Mouse (Mus musculus): ENCODE data around the gene Msmb.
"Not testable (repeated sequence)": the region's sequence is repeated elsewhere in the genome, so short reads cannot be mapped to it uniquely, and the experiment has no call there.

Msmb gene

DNA sequence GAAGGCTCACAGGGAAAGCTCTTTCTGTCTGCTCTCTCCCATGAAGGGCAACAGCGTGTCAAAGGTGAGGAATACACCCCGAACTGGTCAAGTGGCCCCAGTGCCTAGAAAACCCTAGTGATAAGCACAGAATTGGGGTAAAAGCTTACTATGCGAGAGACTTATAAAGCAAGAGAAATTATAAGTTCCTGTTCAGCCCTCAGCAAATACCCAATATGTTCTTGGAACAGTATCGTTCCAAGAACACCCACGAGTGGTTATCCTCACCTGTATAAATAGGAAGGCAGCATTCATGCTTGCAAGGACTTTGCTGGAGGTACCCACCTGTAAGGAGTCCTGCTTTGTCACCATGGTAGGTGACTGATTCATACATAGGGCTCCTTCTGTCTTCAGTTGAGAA is at the start of gene Msmb:
Msmb (plus strand) TSS at position 301 of the 400 bp plus-strand sequence.
- no peak for DNase-seq (ENCODE audit: low spot score)

DNA sequence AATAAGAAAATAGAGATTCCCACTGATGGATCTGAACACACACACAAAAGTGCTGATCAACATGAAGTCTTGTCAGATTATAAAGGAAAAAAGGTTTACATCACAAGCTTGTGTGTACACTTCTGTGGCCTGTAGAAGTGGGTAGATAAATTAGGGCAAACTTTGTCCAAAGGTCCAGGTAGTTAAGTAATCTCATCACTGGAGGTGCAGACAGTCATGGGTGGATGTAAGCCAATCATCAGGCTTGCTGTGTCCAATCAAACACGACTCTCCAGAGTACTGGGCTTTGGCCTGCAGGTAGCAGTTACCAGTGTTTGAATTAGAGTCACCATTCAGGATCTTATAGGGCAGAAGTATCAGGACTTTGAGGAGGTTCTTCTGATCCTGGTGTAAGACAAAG is 48.8 kb upstream of the Msmb start:
- no peak for DNase-seq (ENCODE audit: low spot score)

DNA sequence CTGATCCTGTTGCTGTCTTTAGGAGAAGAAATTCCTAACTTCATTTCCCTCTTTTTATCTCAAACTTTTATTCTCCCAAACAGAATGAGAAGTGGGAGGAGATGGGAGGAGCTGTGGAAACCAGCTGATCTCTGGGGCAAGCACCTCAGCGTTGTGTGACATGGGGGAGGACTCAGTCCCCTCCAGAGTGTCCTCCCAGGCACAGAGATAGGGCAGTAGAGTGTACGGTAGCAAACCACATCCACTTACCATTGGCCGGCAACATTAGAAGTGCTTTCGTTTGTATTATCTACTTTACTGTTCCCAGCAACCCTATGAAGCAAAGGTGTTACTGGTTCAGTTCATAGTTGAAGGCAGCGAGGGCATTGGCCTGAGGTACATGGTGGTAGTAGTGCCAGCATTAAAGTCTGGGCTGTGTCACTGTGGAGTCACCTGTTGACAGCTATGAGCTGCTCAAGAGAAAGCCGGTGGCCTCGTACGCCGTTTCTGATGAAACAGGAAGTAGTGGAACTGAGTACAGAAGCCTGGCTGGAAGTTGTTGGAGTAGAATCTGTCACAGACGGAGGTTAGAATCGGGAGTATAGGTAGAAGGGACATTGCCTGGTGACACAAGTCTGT is 48.2 kb upstream of the Msmb start:
- DNase-seq (ENCODE audit: low spot score) = no peak

DNA sequence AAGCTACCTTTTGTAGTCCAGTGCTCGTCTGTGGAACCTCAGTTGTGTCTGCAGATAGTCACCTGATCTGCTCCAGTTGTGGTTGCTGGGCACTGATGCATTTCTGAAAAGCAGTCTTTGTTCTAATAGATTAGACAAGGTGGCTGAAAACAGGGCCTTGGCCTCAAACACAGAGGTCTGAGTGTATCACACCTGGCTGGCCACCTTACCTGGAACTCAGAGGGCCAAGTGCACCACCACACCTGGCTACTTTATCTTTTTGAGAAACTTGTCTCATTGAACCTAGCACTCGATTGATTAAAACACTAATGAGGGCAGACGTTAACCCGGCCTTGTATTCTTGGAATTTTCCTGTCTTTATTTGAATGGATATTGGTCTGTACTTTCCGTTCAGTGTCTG is 46.2 kb upstream of the Msmb start:
- no peak for DNase-seq (ENCODE audit: low spot score)

DNA sequence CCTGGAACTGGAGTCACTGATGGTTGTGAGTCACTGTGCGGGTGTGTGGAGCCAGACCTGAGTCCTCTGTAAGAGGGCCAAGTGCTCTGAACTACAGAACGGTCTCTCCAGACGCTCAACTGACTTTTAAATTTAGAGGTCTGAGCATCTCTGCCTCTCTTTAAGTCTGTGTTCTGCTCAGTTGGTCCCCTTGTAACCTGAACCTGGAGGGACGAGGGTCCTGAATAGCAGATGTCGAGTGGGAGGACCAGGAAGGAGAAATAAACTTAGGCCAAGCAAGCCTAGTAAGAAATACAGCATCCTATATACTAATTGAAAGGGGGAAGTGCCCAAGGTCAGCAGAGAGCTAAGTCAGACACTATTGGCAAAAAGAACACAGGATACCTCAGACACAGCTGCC is 45.1 kb upstream of the Msmb start:
- no peak for DNase-seq (ENCODE audit: low spot score)

DNA sequence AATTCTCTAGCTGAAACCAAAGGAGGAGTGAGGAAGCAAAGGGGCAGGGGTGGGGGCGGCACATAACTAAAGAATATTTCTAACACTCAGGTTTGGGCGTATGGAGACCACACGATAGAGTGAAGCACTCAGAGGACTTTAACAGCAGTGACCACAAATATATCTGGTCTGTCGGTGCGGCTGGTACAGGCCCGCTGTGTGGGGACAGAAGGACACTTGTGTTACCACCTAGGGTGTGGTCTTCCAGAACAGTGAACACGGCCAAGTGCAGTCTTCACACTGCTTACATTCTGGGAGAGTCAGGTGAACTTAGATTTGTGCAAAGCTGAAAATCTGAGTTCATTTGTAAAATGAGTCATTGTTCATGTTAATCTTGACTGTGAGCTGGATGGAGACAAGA is 44.1 kb upstream of the Msmb start:
- DNase-seq (ENCODE audit: low spot score) = no peak

DNA sequence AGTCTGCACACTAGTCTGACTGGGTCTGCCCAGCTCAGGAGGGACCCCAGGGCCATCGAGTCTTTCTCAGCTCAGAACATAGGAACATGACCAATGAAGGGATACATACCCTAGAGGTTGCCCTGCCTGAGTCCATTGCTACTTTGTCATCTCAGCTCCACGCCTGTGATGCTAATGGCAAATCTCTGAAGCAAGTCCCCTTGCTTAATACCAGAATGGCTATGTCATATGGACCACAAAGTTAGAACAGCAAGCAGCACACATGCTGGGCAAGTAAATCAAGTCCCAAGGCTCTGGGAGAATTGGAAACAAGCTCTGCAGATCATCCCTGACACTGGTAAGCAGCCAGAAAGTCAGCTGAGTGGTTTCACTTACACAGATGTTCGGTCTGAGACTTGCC is 42.9 kb upstream of the Msmb start:
- DNase-seq (ENCODE audit: low spot score) = no peak

DNA sequence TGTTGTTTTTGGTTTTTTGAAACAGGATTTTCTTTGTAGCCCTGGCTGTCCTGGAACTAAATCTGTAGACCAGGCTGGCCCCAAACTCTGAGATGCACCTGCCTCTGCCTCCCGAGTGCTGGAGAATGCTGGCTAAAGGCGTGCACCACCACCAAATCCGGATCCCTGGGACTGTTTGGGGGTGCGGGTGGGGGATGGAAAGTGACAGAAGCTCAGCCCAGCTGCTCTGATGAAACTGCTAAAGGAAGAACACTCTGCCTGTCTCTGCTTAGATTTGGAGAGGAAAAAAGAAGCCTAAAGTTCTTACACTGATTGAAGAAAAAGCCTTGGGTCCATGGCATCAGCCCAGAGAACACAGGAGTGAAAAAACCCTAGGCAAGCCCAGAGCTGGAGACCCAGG is 38.3 kb upstream of the Msmb start:
- no peak for DNase-seq (ENCODE audit: low spot score)

DNA sequence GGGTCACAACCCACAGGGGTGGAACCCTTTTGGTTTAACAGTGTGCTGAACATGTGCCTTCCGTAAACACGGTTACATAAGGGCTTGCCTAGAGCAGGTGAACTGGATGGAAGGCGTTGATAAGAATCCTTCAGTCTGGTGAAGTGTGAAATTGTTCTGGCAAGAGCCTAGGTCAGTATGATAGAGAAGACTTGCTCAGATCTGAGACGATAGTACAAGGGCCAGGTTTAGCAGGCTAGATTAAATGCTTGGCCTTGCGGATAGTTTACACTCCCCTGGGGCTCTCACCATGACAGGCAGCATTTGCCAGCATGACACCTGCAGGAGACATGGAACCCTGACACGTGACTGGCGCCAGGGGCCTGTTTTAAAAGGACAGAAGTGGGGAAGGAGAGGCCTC is 36.2 kb upstream of the Msmb start:
- no peak for DNase-seq (ENCODE audit: low spot score)

DNA sequence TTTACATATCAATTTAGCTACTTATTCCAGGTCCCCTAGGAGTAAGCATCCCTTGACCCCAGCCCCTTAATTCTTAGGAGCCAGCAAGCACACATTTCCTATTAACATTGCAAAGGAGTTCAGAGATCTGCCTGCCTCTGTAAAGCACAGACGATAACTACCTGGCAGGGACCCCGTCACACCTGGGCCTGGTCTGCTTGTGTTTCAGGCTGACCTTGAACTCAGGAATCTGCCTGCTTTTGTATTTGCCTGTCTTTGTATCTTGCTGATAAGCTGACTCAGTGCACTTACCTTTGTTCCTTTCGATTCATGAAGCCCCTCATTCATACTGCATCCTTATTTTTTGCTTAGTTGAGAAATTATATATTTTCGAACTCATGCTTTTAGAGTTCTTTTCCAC is 34.9 kb upstream of the Msmb start:
- DNase-seq (ENCODE audit: low spot score) = no peak

DNA sequence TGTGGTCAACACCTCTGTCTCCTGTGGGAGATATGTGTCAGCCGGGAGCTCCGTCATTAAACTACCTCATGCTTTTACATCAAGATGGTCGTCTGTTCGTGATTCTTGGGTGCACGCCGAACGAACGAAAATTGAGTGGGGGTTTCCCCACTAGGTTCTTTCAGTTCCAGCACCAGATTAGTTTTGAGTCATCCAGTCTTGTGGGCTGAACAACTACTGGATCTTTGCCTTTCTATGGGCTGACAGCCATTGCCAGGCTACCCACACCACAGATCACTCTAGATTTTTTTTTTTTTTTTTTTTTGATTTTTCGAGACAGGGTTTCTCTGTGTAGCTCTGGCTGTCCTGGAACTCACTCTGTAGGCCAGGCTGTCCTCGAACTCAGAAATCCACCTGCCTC is 29.7 kb upstream of the Msmb start:
- DNase-seq (ENCODE audit: low spot score) = not testable (repeated sequence)

DNA sequence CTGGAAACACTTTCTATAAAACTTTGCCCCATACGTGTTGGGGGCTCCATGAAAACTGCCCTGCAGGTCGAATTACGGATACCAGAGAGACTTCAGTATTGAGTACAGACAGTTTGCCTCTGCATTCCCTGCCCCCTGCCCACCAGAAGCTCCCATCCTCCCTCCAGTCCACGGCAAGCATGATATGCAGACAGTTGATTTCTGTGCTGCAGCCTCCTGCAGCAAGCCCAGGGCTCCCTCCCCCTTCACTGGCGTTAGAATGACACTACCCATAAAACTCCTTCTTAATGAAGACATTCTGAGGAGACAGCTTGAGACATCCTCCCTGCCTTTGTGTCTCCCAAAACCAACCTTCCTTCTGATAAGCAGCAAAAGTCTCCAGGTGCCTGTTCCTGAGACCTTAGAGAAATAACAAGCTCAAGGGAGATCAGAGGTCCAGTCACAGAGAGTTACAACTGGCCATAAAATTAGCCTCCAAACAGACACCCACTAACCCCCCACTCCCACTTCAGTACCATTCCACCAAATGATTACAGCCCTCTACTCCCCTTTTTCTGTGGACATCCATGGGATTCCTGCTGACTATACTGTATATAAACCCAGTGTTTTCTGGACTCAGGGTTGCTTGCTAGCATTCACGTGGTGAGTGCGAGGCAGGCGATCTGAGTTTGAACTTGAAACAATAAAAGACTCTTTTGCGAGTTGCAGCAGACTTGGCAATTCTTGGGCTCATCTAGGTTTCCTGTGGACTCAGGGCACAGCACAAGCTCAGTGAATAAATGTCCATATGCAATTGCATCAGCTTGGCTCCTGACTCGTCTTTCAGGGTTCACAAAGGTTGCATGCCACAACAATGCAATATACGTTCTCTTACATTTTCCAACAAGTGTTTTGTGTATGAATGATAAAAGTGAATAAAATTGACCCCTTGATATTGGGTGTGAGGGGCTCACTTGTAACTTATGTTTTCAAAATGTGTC is 20.6 kb upstream of the Msmb start:
- DNase-seq (ENCODE audit: low spot score) = no peak

DNA sequence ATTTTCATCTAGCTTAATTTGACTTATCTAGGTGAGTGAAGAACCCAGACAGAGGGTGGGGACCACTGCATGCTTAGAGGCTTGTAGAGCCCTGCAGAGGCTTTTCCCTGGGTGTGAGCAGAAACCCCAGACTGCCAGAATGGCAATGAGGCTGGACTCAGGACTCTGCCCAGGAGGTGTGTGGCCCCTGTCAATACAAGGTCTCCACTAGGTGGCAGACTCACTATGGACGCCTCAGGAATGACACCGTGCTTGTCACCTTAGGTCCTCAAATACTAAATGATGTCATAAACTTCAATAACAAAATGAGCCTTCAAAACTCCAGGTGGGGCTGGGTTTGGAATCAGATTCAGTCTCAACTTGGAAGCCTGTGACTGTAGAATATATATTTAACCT is 19.9 kb upstream of the Msmb start:
- peak; percentile 45 for DNase-seq (ENCODE audit: low spot score)

DNA sequence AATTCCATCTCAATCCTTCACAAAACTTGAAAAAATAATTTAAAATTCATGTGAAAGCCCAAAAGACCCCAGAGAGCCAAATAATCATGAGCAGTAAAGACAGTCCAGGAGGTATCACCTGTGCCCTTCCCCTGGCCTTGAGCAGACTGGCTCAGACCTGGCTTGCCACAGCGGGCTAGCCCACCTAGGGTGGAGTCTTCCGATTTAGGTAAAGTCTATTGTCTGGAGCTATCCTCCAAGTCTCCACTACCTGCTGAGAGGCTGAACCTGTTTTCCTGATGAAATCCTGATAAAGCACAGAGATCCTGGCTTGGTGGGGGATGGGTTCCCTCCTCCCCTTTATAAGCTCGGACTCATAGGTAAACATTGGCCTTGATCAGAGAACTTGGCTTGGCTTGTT is 17.6 kb upstream of the Msmb start:
- no peak for DNase-seq (ENCODE audit: low spot score)

DNA sequence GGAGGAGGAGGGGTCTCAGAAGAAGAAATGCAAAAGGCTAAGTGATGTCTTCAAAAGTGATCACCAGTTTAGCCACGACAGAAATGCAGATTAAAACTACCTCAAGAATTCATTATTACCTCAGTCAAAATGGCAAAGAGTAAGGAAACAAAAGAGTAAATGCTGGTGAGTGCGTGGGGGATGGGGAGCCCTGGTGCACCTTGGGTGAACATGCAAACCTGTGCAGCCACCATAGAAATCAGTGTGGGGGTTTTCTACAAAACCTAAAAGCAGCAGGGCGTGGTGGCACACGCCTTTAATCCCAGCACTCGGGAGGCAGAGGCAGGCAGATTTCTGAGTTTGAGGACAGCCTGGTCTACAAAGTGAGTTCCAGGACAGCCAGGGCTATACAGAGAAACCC is 16.6 kb upstream of the Msmb start:
- not testable (repeated sequence) for DNase-seq (ENCODE audit: low spot score)

DNA sequence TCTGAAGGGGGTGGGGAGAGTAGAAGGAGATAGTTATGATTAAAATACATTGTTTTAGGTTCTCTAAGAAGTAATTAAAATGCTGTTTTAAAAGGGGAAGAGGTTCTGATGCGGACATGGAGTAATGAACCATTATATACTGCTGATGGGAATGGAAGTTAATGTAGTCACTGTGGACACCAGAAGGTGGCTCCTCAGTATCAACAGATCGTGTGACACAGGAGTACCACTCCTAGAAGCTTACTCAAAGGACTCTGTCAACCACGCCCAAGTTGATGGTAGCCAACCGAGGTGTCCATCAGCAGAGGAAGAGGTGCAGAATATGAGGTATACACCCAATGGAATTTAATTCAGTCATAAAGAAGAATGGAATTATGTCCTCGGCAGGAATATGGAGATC is 13.4 kb upstream of the Msmb start:
- no peak for DNase-seq (ENCODE audit: low spot score)

DNA sequence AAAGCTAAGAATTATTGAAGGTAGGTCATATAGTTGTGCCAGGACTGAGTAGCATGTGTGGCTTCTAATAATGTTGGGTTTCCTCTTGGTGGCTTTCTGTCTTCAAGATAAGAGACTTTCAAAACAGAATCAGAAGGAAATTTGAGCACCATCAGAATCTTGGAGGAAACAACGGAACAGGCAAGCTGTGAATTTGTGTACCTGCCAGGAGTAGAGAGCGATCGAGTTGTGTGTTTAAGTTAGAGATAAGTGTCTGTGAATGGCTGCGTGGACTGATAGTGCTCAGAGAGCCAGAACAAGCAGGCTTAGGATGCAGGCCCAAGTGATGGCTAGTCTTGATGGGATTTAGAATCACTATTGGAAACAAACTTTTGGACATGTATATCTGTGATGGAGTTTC is 10.0 kb upstream of the Msmb start:
- DNase-seq (ENCODE audit: low spot score) = no peak

DNA sequence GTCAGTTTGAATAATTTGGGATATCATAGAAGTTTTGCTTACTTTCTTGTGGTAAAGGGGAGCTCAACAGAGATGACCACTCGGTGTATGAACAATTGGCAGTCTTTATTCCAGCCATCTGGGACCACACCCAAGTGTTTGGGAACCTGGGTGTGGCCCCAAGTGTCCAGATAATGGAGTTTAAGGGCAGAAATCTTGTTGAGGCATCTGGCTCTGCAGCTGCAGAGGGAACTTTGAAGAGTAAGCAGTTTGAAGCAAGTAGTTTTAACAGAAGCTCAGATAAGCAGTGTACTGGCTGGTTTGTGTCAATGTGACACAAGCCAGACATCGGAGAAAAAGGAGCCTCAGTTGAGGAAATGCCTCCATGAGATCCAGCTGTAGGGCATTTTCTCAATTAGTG is 7.5 kb upstream of the Msmb start:
- DNase-seq (ENCODE audit: low spot score) = no peak

DNA sequence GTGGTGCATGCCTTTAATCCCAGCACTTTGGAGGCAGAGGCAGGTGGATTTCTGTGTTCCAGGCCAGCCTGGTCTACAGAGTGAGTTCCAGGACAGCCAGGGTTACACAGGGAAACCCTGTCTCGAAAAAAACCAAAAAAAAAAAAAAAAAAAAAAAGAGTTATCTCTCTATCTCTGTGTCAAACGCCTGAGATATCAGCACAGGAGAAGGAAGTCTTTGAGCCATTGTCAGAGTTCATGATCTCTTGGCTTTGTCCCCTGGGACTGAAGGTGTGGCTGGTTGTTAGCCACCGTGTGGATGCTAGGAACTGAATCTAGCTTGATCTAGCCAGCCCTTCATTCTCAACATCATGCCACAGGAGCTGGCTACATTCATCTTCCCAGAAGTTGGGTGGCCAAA is 5.4 kb upstream of the Msmb start:
- not testable (repeated sequence) for DNase-seq (ENCODE audit: low spot score)

DNA sequence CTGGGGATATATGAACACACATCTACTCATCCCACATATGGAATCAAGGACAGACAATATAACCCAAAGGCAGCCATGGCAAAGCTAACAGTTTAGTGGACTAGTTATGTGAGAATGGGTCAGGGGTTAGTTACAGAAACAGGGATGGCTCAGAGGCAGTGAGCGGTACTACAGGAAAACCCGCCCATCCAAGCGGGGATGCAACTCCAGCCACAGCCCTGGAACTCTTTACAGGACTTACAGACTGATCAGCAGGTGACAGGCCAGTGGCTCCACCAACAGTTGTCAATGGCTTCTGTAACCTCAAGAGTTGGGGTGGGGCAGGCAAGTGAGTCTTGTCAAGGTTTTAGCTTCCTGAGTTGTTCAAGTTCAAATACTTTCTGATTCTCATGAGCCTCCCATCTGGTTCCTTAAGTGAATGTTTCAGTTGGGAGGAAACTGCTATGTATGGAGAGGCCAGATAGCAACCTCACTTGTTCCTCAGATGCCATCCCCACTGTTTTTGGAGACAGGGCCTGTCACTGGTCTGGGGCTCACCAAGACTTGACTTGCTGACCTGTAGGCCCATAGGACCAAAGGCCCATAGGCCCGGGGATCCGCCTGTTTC is 1.4 kb upstream of the Msmb start:
- no peak for DNase-seq (ENCODE audit: low spot score)

DNA sequence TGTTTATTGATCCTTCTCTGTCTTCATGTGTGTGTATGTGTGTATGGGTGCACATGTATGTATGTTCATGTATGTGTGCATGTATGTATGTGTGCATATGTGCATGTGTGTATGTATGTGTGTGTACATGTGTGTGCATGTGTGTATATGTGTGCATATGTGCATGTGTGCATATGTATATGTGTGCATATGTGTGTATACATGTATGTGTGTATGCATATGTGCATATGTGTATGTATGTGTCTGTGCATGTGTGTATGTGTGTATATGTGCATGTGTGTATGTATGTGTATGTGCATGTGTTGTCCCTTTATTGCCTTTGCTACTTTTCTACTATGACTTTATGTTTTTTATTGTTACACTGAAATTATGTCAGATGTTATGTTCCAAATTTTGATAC is 2.9 kb downstream of the Msmb start:
- no peak for DNase-seq (ENCODE audit: low spot score)

DNA sequence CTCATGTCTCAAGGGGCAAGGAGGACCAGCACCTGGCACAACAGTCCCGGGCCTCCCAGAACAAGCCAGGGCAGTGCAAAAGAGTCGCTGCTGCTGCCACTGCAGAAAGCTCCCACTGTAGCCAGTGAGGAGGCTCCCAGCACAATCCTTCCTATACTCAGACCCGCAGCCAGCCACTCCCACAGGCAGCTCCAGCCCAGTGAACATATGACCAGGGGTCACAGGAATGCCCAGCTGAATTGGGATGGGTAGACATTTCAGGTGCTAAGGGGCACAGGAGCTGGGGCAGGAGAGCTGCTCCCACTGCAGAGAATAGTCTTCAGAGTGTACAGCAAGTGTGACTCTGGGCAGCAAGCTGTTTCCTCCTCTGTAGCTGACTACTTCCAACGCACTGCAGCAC is 3.6 kb downstream of the Msmb start:
- DNase-seq (ENCODE audit: low spot score) = no peak

DNA sequence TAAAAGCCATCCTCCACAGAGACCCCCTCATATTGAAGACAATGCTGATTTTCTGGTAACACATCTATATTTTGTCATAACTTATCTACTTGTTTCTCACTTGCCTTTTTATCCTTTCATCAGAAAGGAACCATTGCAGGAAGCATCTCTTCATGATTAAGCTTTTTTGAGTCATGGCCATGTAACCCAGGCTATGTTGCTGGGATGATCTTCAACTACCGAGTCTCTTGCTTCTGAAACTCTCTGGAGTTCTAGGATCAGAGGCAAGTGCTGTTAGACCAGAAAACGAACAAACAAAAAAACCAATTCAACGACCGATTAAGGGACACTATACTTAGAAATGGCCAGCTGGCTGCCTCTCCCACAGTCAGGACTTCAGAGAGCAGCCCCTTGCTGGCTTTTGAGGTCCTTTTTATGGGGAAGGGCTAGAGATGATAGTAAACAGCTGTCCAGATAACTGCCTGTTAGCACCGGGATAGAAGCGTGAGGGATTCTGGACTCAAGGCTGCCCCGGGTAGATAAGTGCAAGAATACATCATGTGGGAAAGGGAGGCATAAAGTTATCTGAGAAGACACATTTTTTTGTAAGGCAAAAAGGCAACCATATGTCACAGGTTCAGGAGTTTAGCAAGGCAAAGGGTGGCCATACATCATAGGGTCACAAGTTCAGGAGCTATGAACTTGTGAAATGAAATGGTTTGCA is 4.1 kb downstream of the Msmb start:
- no peak for DNase-seq (ENCODE audit: low spot score)
